In genomic region chr4:134641711-134642516, GRCm38 (mm10) we compare ENCODE assay signal across 10 mouse cellular contexts.
DNase-seq lines count a peak whose midpoint lies in the region; ATAC-seq and TF ChIP-seq lines count a peak whose summit lies in the region.
"Had no signal": no experiment of that assay in that cellular context is flagged by ENCODE, and none has a peak within 500 bp of the region (broad histone marks: within the 10 kb centered on the region; RNA-seq: fewer than 3 reads in every experiment).

No protein-coding gene starts in this region.

- no peak for DNase-seq in frontal cortex, postnatal 25 days (ENCODE audit: low spot score in 2 of 2)
- DNase-seq in spleen, adult 2 months (ENCODE audit: low read depth in 1 of 2, low spot score in 2 of 2) = no peak
- DNase-seq in spleen, postnatal 14 days (ENCODE audit: low spot score in 2 of 2) = no peak
- peak; percentile 75 for DNase-seq in naive thymus-derived CD4-positive, alpha-beta T cell, adult 2 months (ENCODE audit: low read depth)
- DNase-seq in gastrocnemius, postnatal 14 days = no peak
- no peak for DNase-seq in embryo, embryonic 10 days (ENCODE audit: low spot score)
- no peak for DNase-seq in testis, postnatal 14 days (ENCODE audit: low spot score)
- DNase-seq: lung, embryonic 14.5 days had no signal

- ATAC-seq in frontal cortex, adult (ENCODE audit: low TSS enrichment) = peak; percentile 66

- intact Hi-C loops in gastrocnemius, postnatal 14 days (cut with DNase I; ENCODE audit: low total_unique reads) = no loop called here

- TF ChIP-seq POLR2A in spleen, adult 2 months (IDR thresholded peaks at IDR 0.05; ENCODE audit: low read depth, low read length) = no peak

- no peak for TF ChIP-seq CTCF in spleen, adult 2 months (IDR thresholded peaks at IDR 0.05; ENCODE audit: extremely low read depth, insufficient read depth, insufficient read length, insufficient replicate concordance)

- no peak overlapping the region for H3K4me3 ChIP-seq in spleen, adult 2 months (ENCODE audit: extremely low read depth, insufficient read depth, insufficient read length)
- H3K4me3 ChIP-seq: hindbrain, embryonic 15.5 days had no signal

- no peaks in the 10 kb centered on the region for H3K27me3 ChIP-seq in spleen, adult 2 months (ENCODE audit: control insufficient read depth, insufficient read depth, low read length)
- H3K27me3 ChIP-seq: hindbrain, embryonic 15.5 days had no signal

- H3K4me1 ChIP-seq in spleen, adult 2 months (ENCODE audit: control insufficient read depth, insufficient read depth, insufficient read length) = no peaks in the 10 kb centered on the region
- H3K4me1 ChIP-seq: hindbrain, embryonic 15.5 days had no signal

- 72% methylated on average over 30 of the region's 30 CpGs for WGBS in spleen, adult 2 months

- H3K27ac ChIP-seq in spleen, adult 2 months (ENCODE audit: insufficient read depth, low read length) = 0 out of 2 replicates have a peak overlapping the region, but pooled peaks have one; percentile 13
- H3K27ac ChIP-seq: hindbrain, embryonic 15.5 days had no signal

- H3K36me3 ChIP-seq in spleen, adult 2 months (ENCODE audit: control insufficient read depth, insufficient read depth, low read length) = no peaks in the 10 kb centered on the region
- H3K36me3 ChIP-seq: hindbrain, embryonic 15.5 days had no signal
